Mouse (Mus musculus) G1E-ER4 (cell line): ENCODE data around the gene Rcn2. TPM values are rescaled to one million over a fixed set of nuclear protein-coding genes. Genes with fewer than 3 reads are reported as not detected.

Experiments
- GATA1 ChIP-seq: IDR thresholded peaks from one replicate; pipeline ENCODE4 v1.8.0; 2012; ENCODE audit warnings: low read length, inconsistent platforms
- polyA plus RNA-seq: library from polyadenylated mRNA; stranded (reverse); fragments of >175 nt; gene quantifications from 2 replicates; pipeline ENCODE4 v1.2.3, GENCODE M21; 2012

Rcn2 gene
- polyA plus RNA-seq, 1 experiment, result 26.5 TPM

DNA sequence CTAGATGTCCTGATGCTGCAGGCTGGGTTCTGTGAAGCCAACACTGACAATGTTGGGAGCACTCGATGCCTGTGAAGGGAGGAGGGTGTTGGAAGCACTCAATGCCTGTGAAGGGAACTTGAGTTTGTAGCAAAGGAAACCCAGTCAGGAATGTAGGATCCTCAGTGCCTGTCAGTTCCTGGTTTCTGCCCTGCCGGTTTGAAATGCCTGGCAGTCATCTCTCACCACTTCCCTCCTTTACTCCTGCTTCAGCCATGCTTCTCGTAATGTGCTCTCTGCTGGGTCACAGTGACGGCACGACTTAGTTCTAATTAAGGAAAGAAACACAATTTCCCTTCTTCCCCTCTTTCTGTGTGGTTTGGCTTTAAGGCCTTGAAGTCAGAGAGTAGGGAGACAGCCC, 37.9 kb downstream of the Rcn2 start:
- no peak for TF ChIP-seq GATA1

DNA sequence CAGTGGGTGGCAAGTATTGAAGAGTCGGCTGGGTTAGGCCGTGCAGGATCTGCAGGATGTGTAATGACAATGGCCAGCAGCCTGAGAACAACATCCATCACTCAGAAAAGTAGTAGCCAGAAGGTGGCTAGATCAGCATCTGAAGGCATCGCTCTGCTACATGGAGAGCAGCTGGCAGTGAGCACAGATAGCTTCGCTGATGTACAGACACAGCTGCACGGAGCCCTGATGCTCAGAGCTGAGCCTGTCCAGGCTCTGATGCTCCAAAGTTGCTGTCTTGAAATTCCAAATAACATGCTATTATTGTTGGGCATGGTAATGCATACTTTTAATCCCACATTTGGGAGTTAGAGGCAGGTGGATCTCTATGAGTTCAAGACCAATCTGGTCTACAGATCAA, 44.9 kb downstream of the Rcn2 start:
- no peak for TF ChIP-seq GATA1

DNA sequence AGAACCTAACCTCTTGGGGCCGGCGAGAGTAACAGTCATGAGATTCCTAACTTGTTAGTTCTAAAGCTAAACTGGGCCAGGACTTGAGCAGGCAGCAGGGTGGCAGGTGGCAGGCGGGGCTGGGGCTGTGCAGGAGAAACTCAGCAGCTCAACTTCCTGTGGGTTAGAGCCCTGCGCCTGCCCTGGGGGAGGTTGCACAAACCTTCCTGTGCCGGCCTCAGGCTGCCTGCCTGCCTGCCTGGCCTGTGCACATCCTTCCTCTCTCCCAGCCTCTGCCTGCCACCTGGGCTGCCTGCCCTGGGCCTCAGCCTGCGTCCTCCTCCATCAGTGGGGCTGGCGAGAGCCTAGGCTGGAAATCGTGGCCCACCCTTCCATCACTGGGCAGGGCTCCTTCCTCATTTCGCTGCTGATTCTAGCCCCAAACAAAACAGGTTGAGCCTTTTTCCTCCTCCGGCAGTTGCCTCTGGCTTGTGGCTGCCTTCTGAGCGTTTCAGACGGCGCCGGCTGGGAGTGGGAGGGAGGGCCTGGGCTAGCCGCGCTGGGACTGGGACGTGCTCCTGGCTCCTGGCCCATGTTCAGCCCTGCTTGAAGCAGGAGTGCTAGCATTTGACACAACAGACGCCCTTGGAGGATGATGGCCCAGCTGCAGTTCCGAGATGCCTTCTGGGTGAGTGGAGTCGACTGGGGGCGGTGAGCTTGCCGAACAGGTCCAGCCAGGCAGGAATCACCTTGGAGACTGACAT, 48.3 kb downstream of the Rcn2 start, which contains the start of gene Pstpip1:
TSS of gene Pstpip1 (plus strand) at position 185 of the 743 bp plus-strand sequence.
- no peak for TF ChIP-seq GATA1

- no peak for TF ChIP-seq GATA1
Observed at GRCm38 (mm10) chr9:56090546-56091225, 49.0 kb downstream of the Rcn2 start.

DNA sequence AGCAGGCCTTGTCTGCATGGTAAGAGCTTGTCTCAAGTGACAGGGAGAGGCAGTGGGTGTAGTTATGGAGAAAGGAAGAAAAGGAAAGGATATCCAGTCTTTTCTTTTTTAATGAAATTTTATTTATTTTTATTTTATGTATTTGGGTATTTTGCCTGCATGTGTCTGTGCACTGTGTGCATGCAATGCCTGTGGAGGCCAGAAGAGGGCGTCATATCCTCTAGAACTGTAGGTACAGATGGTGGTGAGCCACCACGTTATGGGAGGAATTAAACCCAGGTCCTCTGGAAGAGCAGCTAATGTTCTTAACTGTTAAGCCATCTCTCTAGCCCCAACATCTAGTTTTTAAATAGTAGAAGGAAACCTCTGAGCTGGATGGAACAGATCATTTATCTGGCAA, 50.5 kb downstream of the Rcn2 start:
- TF ChIP-seq GATA1, result no peak

- no peak for TF ChIP-seq GATA1
Observed at GRCm38 (mm10) chr9:56097584-56098298, 56.1 kb downstream of the Rcn2 start.

DNA sequence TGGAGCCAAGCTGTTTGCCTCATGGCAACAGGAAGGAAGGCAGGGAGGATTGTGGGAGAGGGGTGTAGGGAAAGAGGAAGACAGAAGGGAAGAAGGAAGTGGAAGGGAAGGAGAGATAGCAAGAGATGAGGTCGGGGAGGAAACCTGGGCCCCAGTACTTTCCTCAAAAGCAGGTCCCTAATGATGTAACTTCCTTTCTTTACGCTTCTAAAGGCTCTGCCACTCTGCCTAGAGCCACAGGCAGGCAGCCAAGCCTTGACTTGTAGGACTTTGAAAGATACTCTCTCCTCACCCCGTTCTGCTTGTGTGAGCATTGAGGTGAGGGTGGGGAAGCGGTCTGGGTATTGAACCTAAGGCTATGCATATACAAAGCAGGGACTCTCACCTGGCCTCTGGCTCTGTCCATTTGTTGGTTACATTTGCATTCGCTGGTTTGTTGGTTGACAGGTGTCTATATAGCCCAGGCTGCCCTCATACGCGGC, 58.4 kb downstream of the Rcn2 start:
- TF ChIP-seq GATA1, result no peak

- TF ChIP-seq GATA1, result no peak
Observed at GRCm38 (mm10) chr9:56101022-56101421, 59.4 kb downstream of the Rcn2 start.

- TF ChIP-seq GATA1, result no peak
Observed at GRCm38 (mm10) chr9:56104921-56105320, 63.3 kb downstream of the Rcn2 start.

- TF ChIP-seq GATA1, result no peak
Observed at GRCm38 (mm10) chr9:56106274-56107072, 64.8 kb downstream of the Rcn2 start.

GRCm38 (mm10) chr9:56107527-56107926, 65.9 kb downstream of the Rcn2 start:
- TF ChIP-seq GATA1, result no peak

- no peak for TF ChIP-seq GATA1
Observed at GRCm38 (mm10) chr9:56108174-56108573, 66.5 kb downstream of the Rcn2 start.

Other genes with a start within 250 kb of the Rcn2 start
- gene Scaper, start 103.7 kb upstream of the Rcn2 start, polyA plus RNA-seq, result 0.09 and 0.19 TPM in 2 replicates
- not detected in 2 replicates for gene 4930563M21Rik, start 31.3 kb upstream of the Rcn2 start, polyA plus RNA-seq
- not detected in 2 replicates for gene Pstpip1, start 48.1 kb downstream of the Rcn2 start, polyA plus RNA-seq
- not detected in 2 replicates for gene Tspan3, start 123.6 kb downstream of the Rcn2 start, polyA plus RNA-seq